ENCODE assay signal across 12 mouse cellular contexts in genomic region chr2:84051883-84052331, GRCm38 (mm10).
DNase-seq lines count a peak whose midpoint lies in the region; ATAC-seq and TF ChIP-seq lines count a peak whose summit lies in the region.
"Had no signal": no experiment of that assay in that cellular context is flagged by ENCODE, and none has a peak within 500 bp of the region (broad histone marks: within the 10 kb centered on the region; RNA-seq: fewer than 3 reads in every experiment).

No protein-coding gene starts in this region.

- ATAC-seq in midbrain, embryonic 12.5 days (ENCODE audit: low FRiP score, low read depth) = no peak
- ATAC-seq in midbrain, embryonic 15.5 days (replicated peaks) = no peak
- peak; percentile 12 to 68; a peak in 1 of 4 replicates for ATAC-seq in hematopoietic stem cell, adult 5-6 weeks (replicated peaks in 1 of 2; ENCODE audit: insufficient read depth in 1 of 2, low FRiP score in 2 of 2, low TSS enrichment in 1 of 2, low read depth in 1 of 2, poor library complexity in 2 of 2, severe bottlenecking in 2 of 2)
- ATAC-seq in stomach, embryonic 15.5 days (ENCODE audit: insufficient read depth, low FRiP score, low read depth) = peak; percentile 93
- ATAC-seq in hindbrain, embryonic 13.5 days (ENCODE audit: low FRiP score) = no peak
- ATAC-seq: inflammation-experienced regulatory T-cells, adult 6 months had no signal

- no peaks in the 10 kb centered on the region for H3K36me3 ChIP-seq in heart, embryonic 10.5 days
- H3K36me3 ChIP-seq in midbrain, embryonic 12.5 days = no peaks in the 10 kb centered on the region
- H3K36me3 ChIP-seq in midbrain, embryonic 15.5 days (replicated peaks) = no peaks in the 10 kb centered on the region
- H3K36me3 ChIP-seq in stomach, embryonic 15.5 days = no peaks in the 10 kb centered on the region
- no peaks in the 10 kb centered on the region for H3K36me3 ChIP-seq in thymus, adult 2 months (ENCODE audit: control insufficient read depth, insufficient read depth, low read length)
- H3K36me3 ChIP-seq in hindbrain, embryonic 13.5 days = no peaks in the 10 kb centered on the region
- H3K36me3 ChIP-seq: embryonic facial prominence, embryonic 13.5 days; limb, embryonic 13.5 days had no signal

- no peaks in the 10 kb centered on the region for H3K27me3 ChIP-seq in heart, embryonic 10.5 days (ENCODE audit: insufficient read depth, poor library complexity, severe bottlenecking)
- no peaks in the 10 kb centered on the region for H3K27me3 ChIP-seq in midbrain, embryonic 12.5 days
- H3K27me3 ChIP-seq in midbrain, embryonic 15.5 days (replicated peaks) = no peaks in the 10 kb centered on the region
- H3K27me3 ChIP-seq in stomach, embryonic 15.5 days (replicated peaks) = no peaks in the 10 kb centered on the region
- no peaks in the 10 kb centered on the region for H3K27me3 ChIP-seq in thymus, adult 2 months (ENCODE audit: control insufficient read depth, insufficient read depth, low read length)
- H3K27me3 ChIP-seq in hindbrain, embryonic 13.5 days = no peaks in the 10 kb centered on the region
- H3K27me3 ChIP-seq: embryonic facial prominence, embryonic 13.5 days; limb, embryonic 13.5 days had no signal

- H3K4me3 ChIP-seq in heart, embryonic 10.5 days = no peak overlapping the region
- H3K4me3 ChIP-seq in midbrain, embryonic 12.5 days = no peak overlapping the region
- H3K4me3 ChIP-seq in midbrain, embryonic 15.5 days = no peak overlapping the region
- H3K4me3 ChIP-seq in stomach, embryonic 15.5 days (replicated peaks) = no peak overlapping the region
- no peak overlapping the region for H3K4me3 ChIP-seq in thymus, adult 2 months (ENCODE audit: control insufficient read depth, insufficient read depth, low read length)
- H3K4me3 ChIP-seq in hindbrain, embryonic 13.5 days = no peak overlapping the region
- H3K4me3 ChIP-seq: embryonic facial prominence, embryonic 13.5 days; layer of hippocampus, adult 2 months; limb, embryonic 13.5 days had no signal

- WGBS in heart, embryonic 10.5 days = 15% methylated on average over 3 of the region's 3 CpGs
- WGBS in midbrain, embryonic 12.5 days = 78% methylated on average over 3 of the region's 3 CpGs
- 77% methylated on average over 3 of the region's 3 CpGs for WGBS in midbrain, embryonic 15.5 days
- WGBS in stomach, embryonic 15.5 days = 37% methylated on average over 3 of the region's 3 CpGs
- WGBS in thymus, adult 2 months = 90% methylated on average over 3 of the region's 3 CpGs
- WGBS in hindbrain, embryonic 13.5 days = 72% methylated on average over 3 of the region's 3 CpGs

- intact Hi-C loops in heart, postnatal 10 days (cut with DNase I) = no loop called here

- H3K9ac ChIP-seq in midbrain, embryonic 12.5 days (replicated peaks) = no peak overlapping the region
- H3K9ac ChIP-seq in midbrain, embryonic 15.5 days = no peak overlapping the region
- no peak overlapping the region for H3K9ac ChIP-seq in stomach, embryonic 15.5 days
- no peak overlapping the region for H3K9ac ChIP-seq in hindbrain, embryonic 13.5 days
- H3K9ac ChIP-seq: embryonic facial prominence, embryonic 13.5 days; limb, embryonic 13.5 days had no signal

- no peaks in the 10 kb centered on the region for H3K9me3 ChIP-seq in heart, embryonic 10.5 days
- H3K9me3 ChIP-seq in midbrain, embryonic 12.5 days = no peaks in the 10 kb centered on the region
- no peaks in the 10 kb centered on the region for H3K9me3 ChIP-seq in midbrain, embryonic 15.5 days
- no peaks in the 10 kb centered on the region for H3K9me3 ChIP-seq in stomach, embryonic 15.5 days
- no peaks in the 10 kb centered on the region for H3K9me3 ChIP-seq in hindbrain, embryonic 13.5 days
- H3K9me3 ChIP-seq: embryonic facial prominence, embryonic 13.5 days; limb, embryonic 13.5 days had no signal

- H3K27ac ChIP-seq in heart, embryonic 10.5 days = peak overlapping the region; percentile 57; the same call in 1 of the 2 replicates
- 0 out of 2 replicates have a peak overlapping the region, but pooled peaks have one; percentile 20 for H3K27ac ChIP-seq in midbrain, embryonic 12.5 days (replicated peaks)
- H3K27ac ChIP-seq in midbrain, embryonic 15.5 days = no peak overlapping the region
- peak overlapping the region; percentile 22; the same call in 1 of the 2 replicates for H3K27ac ChIP-seq in stomach, embryonic 15.5 days
- no peak overlapping the region for H3K27ac ChIP-seq in thymus, adult 2 months (ENCODE audit: control insufficient read depth, insufficient read depth, low read length)
- no peak overlapping the region for H3K27ac ChIP-seq in hindbrain, embryonic 13.5 days
- H3K27ac ChIP-seq: embryonic facial prominence, embryonic 13.5 days; layer of hippocampus, adult 2 months; limb, embryonic 13.5 days had no signal

- peaks cover 5% of the 10 kb centered on the region; the same call in 1 of the 2 replicates for H3K4me1 ChIP-seq in heart, embryonic 10.5 days
- H3K4me1 ChIP-seq in midbrain, embryonic 12.5 days = peaks cover 2% of the 10 kb centered on the region; the same call in 1 of the 2 replicates
- H3K4me1 ChIP-seq in midbrain, embryonic 15.5 days = no peaks in the 10 kb centered on the region
- no peaks in the 10 kb centered on the region for H3K4me1 ChIP-seq in stomach, embryonic 15.5 days
- H3K4me1 ChIP-seq in thymus, adult 2 months (replicated peaks; ENCODE audit: control insufficient read depth, insufficient read depth, low read length) = no peaks in the 10 kb centered on the region
- no peaks in the 10 kb centered on the region for H3K4me1 ChIP-seq in hindbrain, embryonic 13.5 days (replicated peaks)
- H3K4me1 ChIP-seq: embryonic facial prominence, embryonic 13.5 days; limb, embryonic 13.5 days had no signal

- TF ChIP-seq POLR2A in thymus, adult 2 months (IDR thresholded peaks at IDR 0.05; ENCODE audit: control insufficient read depth, extremely low read depth, insufficient read depth, low read length, poor library complexity) = no peak

- DNase-seq in heart, embryonic 10.5 days (ENCODE audit: low spot score) = peak; percentile 83
- no peak for DNase-seq in heart, postnatal 10 days
- no peak for DNase-seq in thymus, adult 2 months

- H3K4me2 ChIP-seq in midbrain, embryonic 12.5 days (replicated peaks) = no peak overlapping the region
- no peak overlapping the region for H3K4me2 ChIP-seq in midbrain, embryonic 15.5 days
- H3K4me2 ChIP-seq in stomach, embryonic 15.5 days = no peak overlapping the region
- H3K4me2 ChIP-seq in hindbrain, embryonic 13.5 days = no peak overlapping the region
- H3K4me2 ChIP-seq: embryonic facial prominence, embryonic 13.5 days; limb, embryonic 13.5 days had no signal

- TF ChIP-seq CTCF in thymus, adult 2 months (IDR thresholded peaks at IDR 0.05; ENCODE audit: borderline replicate concordance, control insufficient read depth, extremely low read depth, insufficient read depth, low read length, poor library complexity) = no peak

Comparison
In these comparisons a context has a peak if more than half of its experiments do, and no peak if none do; other contexts are left out.
1. H3K27ac ChIP-seq: peak in heart, embryonic 10.5 days (single experiment), midbrain, embryonic 12.5 days (single experiment) and stomach, embryonic 15.5 days (single experiment); none in midbrain, embryonic 15.5 days (single experiment), thymus, adult 2 months (single experiment) and hindbrain, embryonic 13.5 days (single experiment).
2. ATAC-seq: peak in hematopoietic stem cell, adult 5-6 weeks (2 of 2) and stomach, embryonic 15.5 days (single experiment); none in midbrain, embryonic 12.5 days (single experiment), midbrain, embryonic 15.5 days (single experiment) and hindbrain, embryonic 13.5 days (single experiment).